Mouse (Mus musculus) lung, postnatal 0 days (tissue): ENCODE data around the gene Traf4.

Source experiments
- CTCF ChIP-seq: IDR thresholded peaks from 2 replicates; pipeline ENCODE4 v1.5.1; 2016; ENCODE audit warnings: antibody characterized with exemption, mild to moderate bottlenecking
- EP300 ChIP-seq: IDR thresholded peaks from 2 replicates; pipeline ENCODE4 v1.6.1; 2016; ENCODE audit warnings: antibody characterized with exemption, mild to moderate bottlenecking, control low read depth

- TF ChIP-seq CTCF (no peak), EP300 (no peak)
Observed at GRCm38 (mm10) chr11:78163045-78163444, 2.3 kb downstream of the Traf4 start.
